Mouse (Mus musculus): ENCODE measurements at regions not wholly inside any gene's neighbourhood (a gene's known extent, or its start where the extent isn't known, plus 50 kb on each side); places are given as distances from the start of the nearest gene placed in this dataset.

GRCm38 (mm10) chr7:136675041-136675440 lies 219.4 kb upstream of the Mgmt start:
- Histone ChIP-seq H3K9ac (ENCODE audit: low read length) (no peak overlapping the region), H3K27ac (ENCODE audit: low read depth) (no peak overlapping the region), H3K27me3 (replicated peaks; ENCODE audit: control insufficient read depth, insufficient read depth, low read length) (0 out of 2 replicates have a peak, but pooled peaks cover 6% of the 10 kb centered on the region), H3K36me3 (ENCODE audit: control insufficient read depth, insufficient read depth, low read length) (no peaks in the 10 kb centered on the region), H3K4me3 (ENCODE audit: low read depth, low read length) (no peak overlapping the region), H3K9me3 (ENCODE audit: control insufficient read depth, low read length) (no peaks in the 10 kb centered on the region), H3K4me2 (ENCODE audit: low read length) (no peak overlapping the region), H3K4me1 (replicated peaks; ENCODE audit: control insufficient read depth, insufficient read depth, low read length) (0 out of 2 replicates have a peak, but pooled peaks cover 5% of the 10 kb centered on the region)
- DNase-seq (ENCODE audit: low spot score) (no peak), ATAC-seq (replicated peaks; ENCODE audit: low FRiP score, low TSS enrichment, low read depth) (no peak)
- WGBS: 32% methylated on average over 5 of the region's 5 CpGs

DNA sequence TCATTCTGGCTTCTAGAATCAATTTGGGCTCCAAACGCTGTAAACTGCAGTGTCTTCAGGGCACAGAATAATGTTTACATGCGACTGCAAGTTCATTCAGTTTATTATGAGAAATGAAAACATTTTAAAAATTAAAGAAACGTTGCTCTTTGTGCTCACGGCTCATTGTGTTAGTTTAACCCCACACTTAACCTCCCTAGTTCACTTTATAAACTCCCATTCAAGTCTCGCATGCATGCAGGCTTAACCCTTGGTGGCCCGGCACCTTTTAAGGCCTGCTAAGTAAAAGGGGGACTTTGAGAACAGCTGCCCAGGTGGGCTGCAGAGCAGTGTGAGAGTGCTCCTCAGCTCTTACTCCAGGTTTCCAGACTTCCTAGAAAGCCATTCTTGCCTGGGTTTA lies 218.3 kb upstream of the Mgmt start:
- H3K9me3 ChIP-seq (ENCODE audit: control insufficient read depth, low read length): no peaks in the 10 kb centered on the region
- no peaks in the 10 kb centered on the region for H3K36me3 ChIP-seq (ENCODE audit: control insufficient read depth, insufficient read depth, low read length)
- H3K4me3 ChIP-seq (ENCODE audit: low read depth, low read length): no peak overlapping the region
- 0 out of 2 replicates have a peak, but pooled peaks cover 5% of the 10 kb centered on the region for H3K4me1 ChIP-seq (replicated peaks; ENCODE audit: control insufficient read depth, insufficient read depth, low read length)
- no peak for DNase-seq (ENCODE audit: low spot score)
- no peak overlapping the region for H3K9ac ChIP-seq (ENCODE audit: low read length)
- H3K4me2 ChIP-seq (ENCODE audit: low read length): no peak overlapping the region
- WGBS: 29% methylated on average over 6 of the region's 6 CpGs
- ATAC-seq (replicated peaks; ENCODE audit: low FRiP score, low TSS enrichment, low read depth): no peak
- H3K27me3 ChIP-seq (replicated peaks; ENCODE audit: control insufficient read depth, insufficient read depth, low read length): 0 out of 2 replicates have a peak, but pooled peaks cover 6% of the 10 kb centered on the region
- no peak overlapping the region for H3K27ac ChIP-seq (ENCODE audit: low read depth)

GRCm38 (mm10) chr7:136676987-136677545 lies 217.3 kb upstream of the Mgmt start:
- 70% methylated on average over 17 of the region's 17 CpGs for WGBS
- H3K36me3 ChIP-seq (ENCODE audit: control insufficient read depth, insufficient read depth, low read length): no peaks in the 10 kb centered on the region

DNA sequence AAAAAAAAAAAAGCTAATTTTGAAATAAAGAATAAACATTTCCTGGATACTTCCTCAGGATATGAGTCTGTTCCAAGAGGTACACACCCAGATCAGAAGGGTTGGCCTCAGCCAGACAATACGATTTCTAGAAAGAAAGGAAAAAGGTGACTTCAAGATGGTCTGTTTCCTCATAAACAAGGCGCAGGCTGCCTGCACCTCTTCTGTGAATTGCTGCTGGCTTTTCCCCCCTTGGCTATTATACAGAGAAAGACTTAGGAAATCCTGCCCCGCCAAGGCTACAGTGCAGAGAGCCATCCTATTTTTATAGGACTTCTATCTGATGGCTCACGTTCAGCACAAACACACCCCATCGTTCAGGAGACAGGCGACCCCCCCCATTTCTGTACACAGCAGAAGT lies 204.8 kb upstream of the Mgmt start:
- 27% methylated on average over 6 of the region's 6 CpGs for WGBS
- H3K36me3 ChIP-seq (ENCODE audit: control insufficient read depth, insufficient read depth, low read length): no peaks in the 10 kb centered on the region
- H3K9me3 ChIP-seq (ENCODE audit: control insufficient read depth, low read length): no peaks in the 10 kb centered on the region
- ATAC-seq (replicated peaks; ENCODE audit: low FRiP score, low TSS enrichment, low read depth): no peak
- no peaks in the 10 kb centered on the region; the same call in 1 of the 2 replicates for H3K27me3 ChIP-seq (replicated peaks; ENCODE audit: control insufficient read depth, insufficient read depth, low read length)
- no peak overlapping the region for H3K4me2 ChIP-seq (ENCODE audit: low read length)
- H3K9ac ChIP-seq (ENCODE audit: low read length): no peak overlapping the region
- no peaks in the 10 kb centered on the region; the same call in 1 of the 2 replicates for H3K4me1 ChIP-seq (replicated peaks; ENCODE audit: control insufficient read depth, insufficient read depth, low read length)
- no peak overlapping the region for H3K27ac ChIP-seq (ENCODE audit: low read depth)
- no peak for DNase-seq (ENCODE audit: low spot score)
- H3K4me3 ChIP-seq (ENCODE audit: low read depth, low read length): no peak overlapping the region

More at GRCm38 (mm10) chr7:136676987-136677545, 217.3 kb upstream of the Mgmt start:
- Histone ChIP-seq H3K9me3 (ENCODE audit: control insufficient read depth, low read length) (no peaks in the 10 kb centered on the region), H3K27ac (ENCODE audit: low read depth) (no peak overlapping the region), H3K9ac (ENCODE audit: low read length) (no peak overlapping the region), H3K27me3 (replicated peaks; ENCODE audit: control insufficient read depth, insufficient read depth, low read length) (0 out of 2 replicates have a peak, but pooled peaks cover 6% of the 10 kb centered on the region), H3K4me1 (replicated peaks; ENCODE audit: control insufficient read depth, insufficient read depth, low read length) (0 out of 2 replicates have a peak, but pooled peaks cover 5% of the 10 kb centered on the region), H3K4me3 (ENCODE audit: low read depth, low read length) (no peak overlapping the region), H3K4me2 (ENCODE audit: low read length) (no peak overlapping the region)
- no peak for ATAC-seq (replicated peaks; ENCODE audit: low FRiP score, low TSS enrichment, low read depth)
- no peak for DNase-seq (ENCODE audit: low spot score)

DNA sequence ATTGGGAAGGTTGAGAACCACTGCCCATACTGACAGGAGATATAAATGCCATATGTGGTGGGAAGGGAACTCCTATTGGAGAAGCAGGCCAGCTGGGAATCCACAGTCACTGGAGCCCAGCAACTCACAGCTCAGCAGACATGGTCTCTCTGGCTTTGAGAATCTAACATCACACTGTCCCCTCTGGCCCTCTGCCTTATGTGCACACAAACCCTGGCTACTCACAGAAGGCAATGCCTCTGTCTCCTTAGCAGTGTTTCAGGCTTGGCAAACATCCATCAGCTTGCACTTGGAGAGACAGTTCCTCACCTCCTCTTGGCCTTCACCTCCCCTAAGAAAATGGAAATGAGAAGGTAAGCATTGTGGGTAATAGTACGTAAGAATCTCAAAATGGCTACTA lies 188.2 kb upstream of the Mgmt start:
- Histone ChIP-seq H3K27ac (ENCODE audit: low read depth) (no peak overlapping the region), H3K36me3 (ENCODE audit: control insufficient read depth, insufficient read depth, low read length) (no peaks in the 10 kb centered on the region), H3K27me3 (replicated peaks; ENCODE audit: control insufficient read depth, insufficient read depth, low read length) (no peaks in the 10 kb centered on the region), H3K4me3 (ENCODE audit: low read depth, low read length) (no peak overlapping the region), H3K4me1 (replicated peaks; ENCODE audit: control insufficient read depth, insufficient read depth, low read length) (peaks cover 10% of the 10 kb centered on the region; the same call in 1 of the 2 replicates), H3K4me2 (ENCODE audit: low read length) (no peak overlapping the region), H3K9me3 (ENCODE audit: control insufficient read depth, low read length) (no peaks in the 10 kb centered on the region), H3K9ac (ENCODE audit: low read length) (no peak overlapping the region)
- 81% methylated on average over 1 of the region's 1 CpGs for WGBS
- DNase-seq (ENCODE audit: low spot score) (no peak), ATAC-seq (replicated peaks; ENCODE audit: low FRiP score, low TSS enrichment, low read depth) (no peak)

GRCm38 (mm10) chr7:136707200-136708003 lies 187.0 kb upstream of the Mgmt start:
- Histone ChIP-seq H3K36me3 (ENCODE audit: control insufficient read depth, insufficient read depth, low read length) (no peaks in the 10 kb centered on the region), H3K4me2 (ENCODE audit: low read length) (no peak overlapping the region), H3K9ac (ENCODE audit: low read length) (no peak overlapping the region), H3K4me1 (replicated peaks; ENCODE audit: control insufficient read depth, insufficient read depth, low read length) (peaks cover 10% of the 10 kb centered on the region; the same call in 1 of the 2 replicates), H3K27ac (ENCODE audit: low read depth) (no peak overlapping the region), H3K4me3 (ENCODE audit: low read depth, low read length) (no peak overlapping the region), H3K27me3 (replicated peaks; ENCODE audit: control insufficient read depth, insufficient read depth, low read length) (no peaks in the 10 kb centered on the region), H3K9me3 (ENCODE audit: control insufficient read depth, low read length) (no peaks in the 10 kb centered on the region)
- 68% methylated on average over 12 of the region's 12 CpGs for WGBS
- ATAC-seq (replicated peaks; ENCODE audit: low FRiP score, low TSS enrichment, low read depth) (no peak), DNase-seq (ENCODE audit: low spot score) (no peak)

DNA sequence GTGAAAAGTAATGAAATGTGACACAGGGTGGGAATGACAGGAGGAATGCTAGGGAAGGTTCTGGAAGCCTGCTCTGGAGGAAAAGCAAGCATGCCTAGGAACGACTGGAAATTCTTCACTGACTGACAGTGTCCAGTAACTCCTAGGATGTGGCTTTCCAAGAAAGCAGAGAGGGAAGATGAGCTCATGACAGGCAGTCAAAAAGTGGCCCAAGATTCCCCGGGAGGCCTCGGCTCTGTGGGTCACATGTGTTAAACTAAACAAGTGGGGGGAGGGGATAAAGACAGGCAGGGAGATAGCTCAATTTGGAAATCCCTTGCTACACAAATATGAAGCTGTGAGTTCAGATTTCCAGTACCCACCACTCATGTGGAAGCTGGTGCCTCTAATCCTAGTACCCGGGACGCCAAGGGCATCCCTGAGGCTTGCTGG lies 186.4 kb upstream of the Mgmt start:
- no peak for DNase-seq (ENCODE audit: low spot score)
- ATAC-seq (replicated peaks; ENCODE audit: low FRiP score, low TSS enrichment, low read depth): no peak
- Histone ChIP-seq H3K4me1 (replicated peaks; ENCODE audit: control insufficient read depth, insufficient read depth, low read length) (peaks cover 10% of the 10 kb centered on the region; the same call in 1 of the 2 replicates), H3K4me2 (ENCODE audit: low read length) (no peak overlapping the region), H3K36me3 (ENCODE audit: control insufficient read depth, insufficient read depth, low read length) (no peaks in the 10 kb centered on the region), H3K4me3 (ENCODE audit: low read depth, low read length) (no peak overlapping the region), H3K9ac (ENCODE audit: low read length) (no peak overlapping the region), H3K9me3 (ENCODE audit: control insufficient read depth, low read length) (no peaks in the 10 kb centered on the region), H3K27ac (ENCODE audit: low read depth) (no peak overlapping the region), H3K27me3 (replicated peaks; ENCODE audit: control insufficient read depth, insufficient read depth, low read length) (no peaks in the 10 kb centered on the region)
- 41% methylated on average over 5 of the region's 5 CpGs for WGBS

- Histone ChIP-seq H3K4me2 (ENCODE audit: low read length) (no peak overlapping the region), H3K4me1 (replicated peaks; ENCODE audit: control insufficient read depth, insufficient read depth, low read length) (peaks cover 10% of the 10 kb centered on the region; the same call in 1 of the 2 replicates), H3K9me3 (ENCODE audit: control insufficient read depth, low read length) (no peaks in the 10 kb centered on the region), H3K9ac (ENCODE audit: low read length) (no peak overlapping the region), H3K27ac (ENCODE audit: low read depth) (no peak overlapping the region), H3K36me3 (ENCODE audit: control insufficient read depth, insufficient read depth, low read length) (no peaks in the 10 kb centered on the region), H3K4me3 (ENCODE audit: low read depth, low read length) (no peak overlapping the region), H3K27me3 (replicated peaks; ENCODE audit: control insufficient read depth, insufficient read depth, low read length) (no peaks in the 10 kb centered on the region)
- 73% methylated on average over 3 of the region's 3 CpGs for WGBS
- ATAC-seq (replicated peaks; ENCODE audit: low FRiP score, low TSS enrichment, low read depth) (no peak), DNase-seq (ENCODE audit: low spot score) (no peak)
These were observed 183.8 kb upstream of the Mgmt start for GRCm38 (mm10) chr7:136710653-136711052.

Measured in intestine, embryonic 14.5 days (tissue).